Mouse (Mus musculus) G1E (cell line): Measurements from ENCODE around the gene Cdk12. TPM values are rescaled to one million over a fixed set of nuclear protein-coding genes. Genes with fewer than 3 reads are reported as not detected.
A peak's percentile ranks its signal among the peaks of the same experiment; 100 is the strongest.

Experiments
- ATAC-seq: 2 replicates; pipeline ENCODE4 v1.8.0; 2016; ENCODE audit warnings: mild to moderate bottlenecking; ENCODE audit not compliant: insufficient number of reproducible peaks, poor library complexity, low FRiP score, severe bottlenecking; ENCODE audit errors: extremely low read depth
- DNase-seq: peaks from one replicate; pipeline ENCODE4 v3.0.0; 2012; ENCODE audit warnings: low spot score
- H3K27me3 ChIP-seq: 2 replicates; pipeline ENCODE4 v1.6.1; 2012; ENCODE audit warnings: mild to moderate bottlenecking, low read length, inconsistent platforms; ENCODE audit not compliant: insufficient read depth
- H3K36me3 ChIP-seq: replicated peaks from 2 replicates; pipeline ENCODE3; 2012; ENCODE audit warnings: mild to moderate bottlenecking, inconsistent platforms
- H3K4me1 ChIP-seq: 2 replicates; pipeline ENCODE4 v1.6.1; 2012; ENCODE audit warnings: low read depth, low read length, inconsistent platforms, mixed read lengths; ENCODE audit not compliant: insufficient read depth
- H3K4me3 ChIP-seq: 2 replicates; pipeline ENCODE4 v1.5.1; 2012; ENCODE audit warnings: low read depth, mild to moderate bottlenecking, inconsistent platforms, low read length, moderate library complexity, mixed read lengths
- H3K9me3 ChIP-seq: replicated peaks from 2 replicates; pipeline ENCODE4 v1.6.1; 2012; ENCODE audit warnings: inconsistent platforms
- CTCF ChIP-seq: IDR thresholded peaks from 2 replicates; pipeline ENCODE4 v1.5.1; 2012; ENCODE audit warnings: low read depth, low read length, inconsistent platforms, mixed read lengths
- GATA1 ChIP-seq: IDR thresholded peaks from 2 replicates; pipeline ENCODE4 v1.6.1; 2012; ENCODE audit warnings: borderline replicate concordance, low read length, inconsistent platforms, mixed read lengths
- GATA2 ChIP-seq: IDR thresholded peaks from 2 replicates; pipeline ENCODE4 v1.6.1; 2012; ENCODE audit warnings: low read depth, low read length, inconsistent platforms, borderline replicate concordance
- POLR2AphosphoS5 ChIP-seq: IDR thresholded peaks from 2 replicates; pipeline ENCODE4 v1.6.1; 2012; ENCODE audit warnings: low read depth, low read length, inconsistent platforms; ENCODE audit not compliant: insufficient replicate concordance
- TAL1 ChIP-seq: conservative IDR thresholded peaks from 2 replicates; pipeline ENCODE4 v1.6.1; 2012; ENCODE audit warnings: low read depth, low read length, inconsistent platforms, mixed read lengths
- polyA plus RNA-seq: library from polyadenylated mRNA; stranded (reverse); fragments of >175 nt; gene quantifications from 2 replicates; pipeline ENCODE4 v1.2.3, GENCODE M21; 2012
- total RNA-seq, 2 experiments: library from RNA; stranded (forward) in 1 of 2; stranded (reverse) in 1 of 2; fragments of 200-1000 nt in 1 of 2; fragments of >200 nt in 1 of 2; fragmentation: Nextera tagmentation in 1 of 2; gene quantifications; 2 replicates each; pipeline ENCODE4 v1.2.3; 2014 to 2017

Cdk12 gene
- total and polyA plus RNA-seq, 3 experiments, result 20.4 to 93.7 (median 54.0) TPM

DNA sequence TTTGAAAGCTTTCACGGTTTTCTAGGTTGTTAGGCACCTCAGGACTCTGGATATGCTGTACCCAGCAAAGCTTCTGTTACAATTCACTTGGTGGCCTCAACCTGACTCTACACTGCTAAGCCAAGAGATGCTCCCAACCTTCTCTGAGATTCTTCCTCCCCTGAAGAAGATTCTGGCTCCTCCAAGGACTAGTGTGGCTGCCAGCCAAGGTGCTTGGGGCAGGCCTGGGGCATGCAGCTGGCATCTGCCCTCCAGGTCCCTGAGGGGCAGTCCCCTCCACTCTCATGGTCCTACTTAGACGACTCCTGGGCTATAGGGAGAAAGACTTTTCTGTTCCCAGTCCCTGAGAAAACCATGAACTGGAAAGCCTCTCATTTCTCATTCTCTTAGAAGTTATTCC is 88.0 kb downstream of the Cdk12 start:
- Histone ChIP-seq H3K4me3 (no peak overlapping the region), H3K27me3 (peaks cover 36% of the 10 kb centered on the region), H3K4me1 (peaks cover 9% of the 10 kb centered on the region; the same call in 1 of the 2 replicates), H3K9me3 (no peaks in the 10 kb centered on the region), H3K36me3 (no peaks in the 10 kb centered on the region)
- DNase-seq (no peak), ATAC-seq (no peak)
- TF ChIP-seq POLR2AphosphoS5, result no peak
- TF ChIP-seq GATA2, result no peak
- no peak for TF ChIP-seq CTCF
- no peak for TF ChIP-seq TAL1
- TF ChIP-seq GATA1, result no peak

DNA sequence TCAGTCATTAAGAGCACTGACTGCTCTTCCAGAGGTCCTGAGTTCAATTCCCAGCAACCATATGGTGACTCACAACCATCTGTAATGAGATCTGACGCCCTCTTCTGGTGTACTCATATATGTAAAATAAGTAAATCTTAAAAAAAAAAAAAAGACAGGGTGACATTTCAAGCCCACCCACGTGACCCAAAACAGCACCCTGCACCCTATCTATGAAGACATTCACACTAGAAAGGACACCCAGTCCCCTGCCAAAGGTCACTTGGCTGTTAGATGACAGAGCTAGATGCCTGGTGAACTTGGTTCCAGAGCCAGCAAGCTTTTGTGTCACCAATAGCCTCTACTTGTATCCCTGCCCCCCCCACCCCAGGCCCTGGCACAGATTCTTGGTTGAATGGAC is 90.2 kb downstream of the Cdk12 start:
- Histone ChIP-seq H3K9me3 (no peaks in the 10 kb centered on the region), H3K36me3 (no peaks in the 10 kb centered on the region), H3K4me1 (peaks cover 9% of the 10 kb centered on the region; the same call in 1 of the 2 replicates), H3K27me3 (peaks cover 48% of the 10 kb centered on the region), H3K4me3 (no peak overlapping the region)
- no peak for ATAC-seq
- TF ChIP-seq CTCF, result no peak
- no peak for TF ChIP-seq GATA1
- no peak for TF ChIP-seq GATA2
- TF ChIP-seq POLR2AphosphoS5, result no peak
- no peak for DNase-seq

DNA sequence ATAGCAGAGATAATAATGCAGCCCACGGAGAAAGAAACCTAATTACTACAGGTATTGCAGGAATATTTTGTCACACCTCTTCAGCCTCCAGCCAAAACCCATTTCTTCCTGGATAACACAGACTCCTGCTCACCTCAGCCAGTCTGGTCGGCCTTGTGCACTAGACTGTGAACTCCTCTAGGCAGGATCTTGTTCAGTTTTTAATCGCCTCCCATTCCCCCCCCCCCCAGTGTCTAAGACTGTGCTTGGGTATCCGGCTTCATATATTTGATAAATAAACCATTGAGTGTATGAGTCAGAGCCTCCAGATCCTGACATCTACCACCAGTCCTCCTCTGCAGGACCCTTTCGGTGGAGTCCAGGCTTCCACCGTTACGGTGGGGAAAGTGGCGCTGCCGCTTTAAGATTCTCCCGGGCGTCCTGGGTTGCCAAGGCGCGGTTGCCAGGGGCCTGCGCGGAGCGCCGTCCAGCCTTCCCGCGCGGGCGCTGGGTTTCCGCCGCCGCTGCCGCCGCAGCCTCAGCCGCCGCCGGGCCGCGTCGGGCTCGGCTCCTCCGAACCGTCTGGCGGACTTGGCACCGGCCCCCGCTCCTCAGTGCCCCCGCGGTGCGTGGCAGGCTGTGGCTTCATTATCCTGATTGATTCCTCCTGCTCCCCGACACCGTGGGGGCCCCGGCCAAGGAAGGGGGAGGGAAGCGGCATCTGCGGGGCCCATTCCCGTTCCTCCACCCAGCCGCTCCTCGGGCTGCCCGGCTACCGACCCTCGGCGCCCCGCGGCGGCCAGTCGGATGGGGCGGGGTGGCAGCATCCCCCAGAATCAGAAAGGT is 91.5 kb downstream of the Cdk12 start:
- DNase-seq (no peak), ATAC-seq (no peak)
- Histone ChIP-seq H3K36me3 (no peaks in the 10 kb centered on the region), H3K27me3 (peaks cover 45% of the 10 kb centered on the region), H3K9me3 (no peaks in the 10 kb centered on the region), H3K4me1 (peaks cover 9% of the 10 kb centered on the region; the same call in 1 of the 2 replicates), H3K4me3 (peak overlapping the region; percentile 65)
- TF ChIP-seq CTCF (no peak), POLR2AphosphoS5 (no peak), GATA1 (no peak), TAL1 (no peak), GATA2 (no peak)

DNA sequence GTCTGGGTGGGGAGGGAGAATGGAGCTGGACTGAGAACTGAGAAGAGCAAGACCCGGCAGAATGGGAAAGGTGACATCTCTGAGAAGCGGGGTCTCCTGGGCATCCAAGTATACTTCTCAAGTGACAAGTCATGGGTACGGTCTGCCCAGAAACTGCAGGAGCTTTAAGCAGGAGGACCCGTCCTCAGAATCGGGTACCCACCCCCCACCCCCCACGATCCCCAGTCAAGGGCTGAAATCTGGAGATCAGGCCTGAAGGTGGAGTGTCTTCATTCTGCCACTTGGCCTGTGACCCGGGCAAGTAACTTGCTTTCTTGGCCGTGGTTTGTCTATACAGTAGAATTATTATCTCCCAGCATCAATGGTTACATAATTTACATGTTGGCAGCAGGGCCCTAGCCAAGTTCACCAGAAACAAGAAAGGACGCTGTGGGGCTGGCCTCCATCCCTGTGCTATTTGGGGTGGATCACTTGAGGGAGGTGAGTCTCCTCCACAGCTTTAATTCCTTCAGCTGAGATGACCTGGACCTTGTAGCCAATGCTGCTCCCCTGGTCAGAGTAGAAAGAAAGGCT is 92.2 kb downstream of the Cdk12 start:
- Histone ChIP-seq H3K4me3 (peak overlapping the region; percentile 65; the same call in 1 of the 2 replicates), H3K36me3 (no peaks in the 10 kb centered on the region), H3K9me3 (no peaks in the 10 kb centered on the region), H3K4me1 (peaks cover 9% of the 10 kb centered on the region; the same call in 1 of the 2 replicates), H3K27me3 (peaks cover 42% of the 10 kb centered on the region)
- no peak for DNase-seq
- TF ChIP-seq CTCF (no peak), POLR2AphosphoS5 (no peak), TAL1 (no peak), GATA1 (no peak), GATA2 (no peak)
- no peak for ATAC-seq

DNA sequence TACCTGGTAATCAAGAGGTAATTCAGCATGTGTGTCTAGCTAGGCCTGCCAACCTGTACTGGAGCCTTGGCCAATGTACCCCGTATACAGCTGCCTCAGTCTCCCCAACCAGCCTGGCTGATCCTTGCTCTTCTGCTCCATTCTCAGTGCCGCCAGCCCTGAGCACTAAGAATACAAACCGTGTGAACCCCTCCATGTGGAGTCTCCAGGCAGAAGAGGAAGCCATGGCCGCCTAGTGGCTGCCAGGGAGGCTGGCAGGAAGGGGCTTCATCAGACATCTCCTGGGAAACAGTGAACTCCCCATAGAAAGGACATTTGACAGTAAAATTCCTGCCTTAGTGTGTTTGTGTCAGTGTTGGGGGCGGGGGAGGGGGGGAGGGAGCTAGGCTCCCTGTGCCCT is 93.4 kb downstream of the Cdk12 start:
- Histone ChIP-seq H3K9me3 (no peaks in the 10 kb centered on the region), H3K27me3 (peaks cover 42% of the 10 kb centered on the region), H3K36me3 (no peaks in the 10 kb centered on the region), H3K4me1 (peaks cover 9% of the 10 kb centered on the region; the same call in 1 of the 2 replicates), H3K4me3 (no peak overlapping the region)
- no peak for ATAC-seq
- 0 out of 2 replicates have a peak, but pooled peaks have one; percentile 8 for TF ChIP-seq CTCF
- no peak for TF ChIP-seq TAL1
- peak; percentile 35 for DNase-seq

DNA sequence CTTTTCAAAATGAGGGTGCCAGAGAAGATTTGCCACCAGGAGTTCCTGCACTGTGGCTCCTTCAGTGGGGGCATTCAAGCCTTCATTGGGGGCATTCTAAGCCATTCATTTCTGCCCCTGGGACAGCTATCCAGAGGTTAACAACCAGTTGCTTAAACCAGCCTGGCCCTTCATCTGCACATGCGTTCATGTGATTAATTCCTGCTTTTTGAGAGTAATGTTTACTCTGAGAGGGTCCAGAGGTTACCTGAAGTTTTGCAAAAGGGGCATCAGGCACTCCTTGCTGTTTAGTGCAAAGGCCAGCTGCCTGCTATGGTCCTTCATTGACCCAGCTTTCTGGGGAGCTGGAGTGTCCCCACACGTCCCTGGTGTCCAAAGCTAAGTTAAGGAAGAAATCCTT is 94.1 kb downstream of the Cdk12 start:
- DNase-seq (no peak), ATAC-seq (no peak)
- peaks cover 42% of the 10 kb centered on the region for H3K27me3 ChIP-seq
- H3K4me1 ChIP-seq, result peaks cover 9% of the 10 kb centered on the region; the same call in 1 of the 2 replicates
- no peaks in the 10 kb centered on the region for H3K36me3 ChIP-seq
- no peaks in the 10 kb centered on the region for H3K9me3 ChIP-seq
- H3K4me3 ChIP-seq, result no peak overlapping the region
- TF ChIP-seq POLR2AphosphoS5, result no peak
- TF ChIP-seq CTCF, result no peak
- no peak for TF ChIP-seq TAL1
- no peak for TF ChIP-seq GATA1
- no peak for TF ChIP-seq GATA2

DNA sequence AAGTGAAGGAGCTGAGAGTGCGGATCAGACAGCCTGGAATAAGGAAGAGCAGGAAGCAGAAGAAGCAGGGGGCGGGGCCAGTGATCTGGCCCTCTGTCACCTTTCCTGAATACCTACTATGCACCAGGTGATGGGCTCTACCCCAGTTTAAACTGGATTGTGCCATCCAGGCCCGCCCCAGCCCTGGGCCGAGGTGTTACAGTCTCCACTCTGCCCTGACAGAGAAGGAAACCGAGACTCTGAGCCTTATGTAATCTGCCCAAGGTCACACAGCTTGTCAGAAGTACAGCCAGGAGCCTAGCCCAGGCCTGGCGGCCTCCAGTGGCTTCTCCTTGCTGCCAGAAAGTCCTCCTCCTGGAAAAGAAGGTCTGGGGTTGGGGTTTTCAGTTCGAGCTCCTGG is 94.9 kb downstream of the Cdk12 start:
- ATAC-seq (no peak), DNase-seq (no peak)
- TF ChIP-seq GATA1, result no peak
- TF ChIP-seq POLR2AphosphoS5, result no peak
- TF ChIP-seq CTCF, result no peak
- TF ChIP-seq TAL1, result no peak
- no peak for TF ChIP-seq GATA2
- Histone ChIP-seq H3K4me1 (peaks cover 9% of the 10 kb centered on the region; the same call in 1 of the 2 replicates), H3K4me3 (no peak overlapping the region), H3K36me3 (no peaks in the 10 kb centered on the region), H3K27me3 (peaks cover 42% of the 10 kb centered on the region), H3K9me3 (no peaks in the 10 kb centered on the region)
